Mouse (Mus musculus) CD8-positive naive resting alpha-beta T cell, adult 2 months (primary cell): Measurements from ENCODE around the gene Mterf4.

ENCODE experiments used
- DNase-seq, 2 experiments: peaks; one replicate each; pipeline ENCODE4 v3.0.0; 2022; ENCODE audit warnings: low read depth in 2 of 2, low spot score in 2 of 2

Mterf4 gene

GRCm38 (mm10) chr1:93268246-93268645 is 37.5 kb downstream of the Mterf4 start:
- DNase-seq: no peak

DNA sequence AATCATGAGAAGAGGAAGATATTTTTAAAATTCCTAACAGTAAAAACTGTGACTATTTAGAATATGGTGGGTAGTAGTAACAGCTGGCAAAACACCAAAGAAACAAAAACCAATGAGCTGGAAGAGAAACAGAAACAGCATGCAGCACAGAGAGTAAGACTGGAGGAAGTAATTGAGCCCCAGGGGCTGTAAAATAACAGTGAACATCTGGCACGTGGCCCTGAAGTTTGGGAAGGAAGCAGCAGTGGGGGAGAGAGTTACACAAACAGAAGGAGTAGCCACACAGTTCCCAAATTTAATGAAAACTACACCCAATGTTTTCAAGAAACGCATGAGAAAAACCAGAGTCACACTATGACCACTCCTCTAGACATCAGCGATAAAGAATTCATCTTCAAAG is 38.5 kb downstream of the Mterf4 start:
- no peak for DNase-seq

GRCm38 (mm10) chr1:93257560-93257959 is 48.2 kb downstream of the Mterf4 start:
- no peak for DNase-seq

GRCm38 (mm10) chr1:93255761-93256160 is 50.0 kb downstream of the Mterf4 start:
- no peak for DNase-seq

DNA sequence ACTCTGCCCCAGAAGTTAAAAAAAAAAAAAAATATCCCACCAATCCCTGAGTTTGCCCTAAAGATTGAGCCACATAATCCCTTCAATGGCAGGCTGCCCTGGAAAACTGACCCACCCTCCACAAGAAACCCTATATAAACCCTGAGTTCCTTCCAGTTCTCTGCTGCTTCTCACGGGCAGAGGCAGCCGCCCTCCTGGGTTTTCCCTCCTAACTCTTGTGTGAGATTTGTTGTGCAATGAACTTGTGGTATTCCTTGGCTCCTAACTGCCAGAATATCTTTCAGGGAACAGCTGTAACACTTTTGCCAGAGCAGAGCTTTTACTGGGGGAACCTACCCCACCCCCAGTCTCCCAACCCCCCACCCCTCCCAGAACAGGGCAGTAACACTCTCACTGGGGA is 53.1 kb downstream of the Mterf4 start:
- no peak for DNase-seq
